Comparison of ENCODE assay signal across 24 mouse cellular contexts in the genomic region with DNA sequence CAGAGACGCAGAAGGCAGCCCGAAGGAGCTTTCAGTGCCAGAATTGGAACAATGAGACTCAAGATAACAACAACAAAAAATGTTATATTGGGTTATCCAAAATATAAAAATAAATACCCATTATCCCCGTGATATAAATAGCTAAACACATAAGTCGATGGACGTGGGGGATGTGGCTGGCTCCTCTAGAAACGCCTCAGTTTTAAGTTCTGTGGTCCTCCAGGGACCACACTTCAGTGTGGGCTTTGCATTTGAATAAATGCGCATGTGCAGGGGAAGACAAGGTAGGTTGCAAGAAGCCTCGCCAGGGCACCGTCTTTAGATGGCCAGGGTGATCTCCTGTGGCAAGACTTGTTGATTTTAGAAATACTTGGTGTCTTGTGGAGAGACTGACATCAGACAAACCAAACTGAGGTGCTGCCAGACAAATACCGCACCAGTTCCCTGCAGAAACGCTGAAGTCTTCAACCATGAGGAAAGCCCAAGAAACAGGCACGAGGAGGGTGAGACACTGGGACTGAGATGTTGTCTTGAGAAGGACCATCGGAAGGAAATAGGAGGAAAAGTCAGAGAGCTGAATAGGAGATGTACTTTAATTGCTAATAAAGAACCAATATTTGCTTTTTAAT.
"Had no signal": no experiment of that assay in that cellular context is flagged by ENCODE, and none has a peak within 500 bp of the region (broad histone marks: within the 10 kb centered on the region; RNA-seq: fewer than 3 reads in every experiment).

No protein-coding gene starts in this region.

- H3K4me1 ChIP-seq: embryonic facial prominence, embryonic 10.5 days; forebrain, embryonic 10.5 days; forebrain, embryonic 12.5 days; forebrain, embryonic 13.5 days; forebrain, embryonic 15.5 days had no signal

- H3K4me3 ChIP-seq: embryonic facial prominence, embryonic 10.5 days; embryonic facial prominence, embryonic 12.5 days; embryonic facial prominence, embryonic 13.5 days; embryonic facial prominence, embryonic 15.5 days; erythroblast, embryonic 14.5 days; forebrain, embryonic 10.5 days; forebrain, embryonic 12.5 days; forebrain, embryonic 13.5 days; forebrain, embryonic 15.5 days; gastrocnemius, adult 2 months; heart, adult 2 months had no signal

- H3K9me3 ChIP-seq: embryonic facial prominence, embryonic 10.5 days; embryonic facial prominence, embryonic 12.5 days; embryonic facial prominence, embryonic 13.5 days; embryonic facial prominence, embryonic 15.5 days; forebrain, embryonic 10.5 days; forebrain, embryonic 12.5 days; forebrain, embryonic 13.5 days; forebrain, embryonic 15.5 days had no signal

- H3K27me3 ChIP-seq: embryonic facial prominence, embryonic 12.5 days; embryonic facial prominence, embryonic 13.5 days; embryonic facial prominence, embryonic 15.5 days; forebrain, embryonic 12.5 days; forebrain, embryonic 13.5 days; forebrain, embryonic 15.5 days had no signal

- H3K27ac ChIP-seq: embryonic facial prominence, embryonic 10.5 days; embryonic facial prominence, embryonic 12.5 days; embryonic facial prominence, embryonic 13.5 days; embryonic facial prominence, embryonic 15.5 days; forebrain, embryonic 10.5 days; forebrain, embryonic 12.5 days; forebrain, embryonic 13.5 days; forebrain, embryonic 15.5 days; gastrocnemius, adult 2 months; heart, adult 2 months had no signal

- DNase-seq: cerebellum, adult 9-10 months; cerebellum, adult 9-11 months; cerebellum, postnatal 10 days; cerebellum, postnatal 14 days; cerebellum, postnatal 25 days; cerebellum, postnatal 36 days; forebrain, postnatal 0 days; gastrocnemius, adult 2 months; gastrocnemius, postnatal 10 days; gastrocnemius, postnatal 14 days; gastrocnemius, postnatal 25 days; gastrocnemius, postnatal 36 days; heart, adult 11 months; heart, adult 18-20 months; heart, adult 2 months had no signal

- H3K4me2 ChIP-seq: embryonic facial prominence, embryonic 12.5 days; forebrain, embryonic 12.5 days; forebrain, embryonic 13.5 days; forebrain, embryonic 15.5 days had no signal

- H3K9ac ChIP-seq: embryonic facial prominence, embryonic 12.5 days; embryonic facial prominence, embryonic 13.5 days; embryonic facial prominence, embryonic 15.5 days; forebrain, embryonic 12.5 days; forebrain, embryonic 13.5 days; forebrain, embryonic 15.5 days; forebrain, postnatal 0 days had no signal

- H3K36me3 ChIP-seq: embryonic facial prominence, embryonic 10.5 days; embryonic facial prominence, embryonic 12.5 days; embryonic facial prominence, embryonic 13.5 days; embryonic facial prominence, embryonic 15.5 days; forebrain, embryonic 10.5 days; forebrain, embryonic 12.5 days; forebrain, embryonic 15.5 days had no signal
